Mouse (Mus musculus) testis, adult 2 months (tissue): ENCODE data around the gene Ehbp1. TPM values are rescaled to one million over a fixed set of nuclear protein-coding genes. Genes with fewer than 3 reads are reported as not detected.

Experiments
- H3K27ac ChIP-seq: fragments of 200-500 bp; 2 replicates; pipeline ENCODE4 v1.5.1; 2012; ENCODE audit warnings: low read depth, low read length; ENCODE audit not compliant: control insufficient read depth, insufficient read depth
- H3K27me3 ChIP-seq: fragments of 200-500 bp; 2 replicates; pipeline ENCODE4 v1.6.1; 2012; ENCODE audit warnings: mild to moderate bottlenecking, low read length, moderate library complexity; ENCODE audit not compliant: control insufficient read depth, insufficient read depth
- H3K36me3 ChIP-seq: fragments of 200-500 bp; 2 replicates; pipeline ENCODE4 v1.6.1; 2012; ENCODE audit warnings: mild to moderate bottlenecking, low read length; ENCODE audit not compliant: control insufficient read depth, insufficient read depth
- H3K4me1 ChIP-seq: fragments of 200-500 bp; 2 replicates; pipeline ENCODE4 v1.6.1; 2012; ENCODE audit warnings: low read length; ENCODE audit not compliant: control insufficient read depth, insufficient read depth
- H3K4me3 ChIP-seq: fragments of 200-500 bp; 2 replicates; pipeline ENCODE4 v1.5.1; 2012; ENCODE audit warnings: low read depth, mild to moderate bottlenecking, low read length, moderate library complexity, mixed read lengths; ENCODE audit not compliant: control insufficient read depth
- CTCF ChIP-seq: fragments of 200-500 bp; IDR thresholded peaks from 2 replicates; pipeline ENCODE4 v1.5.1; 2012; ENCODE audit warnings: low read depth, mild to moderate bottlenecking, inconsistent platforms, low read length, moderate library complexity; ENCODE audit not compliant: control insufficient read depth, insufficient read depth, insufficient replicate concordance
- POLR2A ChIP-seq: fragments of 200-500 bp; IDR thresholded peaks from 2 replicates; pipeline ENCODE4 v1.6.1; 2012; ENCODE audit warnings: low read depth, mild to moderate bottlenecking, inconsistent platforms, low read length, moderate library complexity; ENCODE audit not compliant: control insufficient read depth
- polyA plus RNA-seq: library from polyadenylated mRNA; depleted of rRNA; stranded (reverse); fragments of >200 nt; gene quantifications from 2 replicates; pipeline ENCODE4 v1.2.3, GENCODE M21; 2012

The Ehbp1 gene
- polyA plus RNA-seq, 1 experiment: 13.1 TPM

GRCm38 (mm10) chr11:22003341-22003981, 338.6 kb downstream of the Ehbp1 start:
- no peak overlapping the region for H3K4me3 ChIP-seq
- H3K27ac ChIP-seq: no peak overlapping the region
- H3K27me3 ChIP-seq: peaks cover 3% of the 10 kb centered on the region
- H3K36me3 ChIP-seq: no peaks in the 10 kb centered on the region
- peaks cover 31% of the 10 kb centered on the region for H3K4me1 ChIP-seq
- no peak for TF ChIP-seq POLR2A
- TF ChIP-seq CTCF: no peak

- H3K36me3 ChIP-seq: no peaks in the 10 kb centered on the region
- TF ChIP-seq POLR2A (no peak), CTCF (no peak)
- H3K27me3 ChIP-seq: peaks cover 3% of the 10 kb centered on the region
- H3K4me3 ChIP-seq: peak within 1 kb of the TSS; percentile 69
- H3K4me1 ChIP-seq: peaks cover 32% of the 10 kb centered on the region
- H3K27ac ChIP-seq: no peak within 1 kb of the TSS
Measured at GRCm38 (mm10) chr11:22002783-22003340, 339.2 kb downstream of the Ehbp1 start, which contains the start of gene Otx1. Gene Otx1 (minus strand): TSS chr11:22002897.

- Histone ChIP-seq H3K27me3 (peaks cover 5% of the 10 kb centered on the region), H3K4me3 (peak overlapping the region; percentile 69), H3K36me3 (no peaks in the 10 kb centered on the region), H3K27ac (no peak overlapping the region), H3K4me1 (peaks cover 35% of the 10 kb centered on the region)
- TF ChIP-seq CTCF: no peak
- no peak for TF ChIP-seq POLR2A
Measured at GRCm38 (mm10) chr11:22002062-22002782, 339.9 kb downstream of the Ehbp1 start.

- Histone ChIP-seq H3K36me3 (no peaks in the 10 kb centered on the region), H3K4me3 (peak overlapping the region; percentile 69), H3K27ac (no peak overlapping the region), H3K4me1 (peaks cover 37% of the 10 kb centered on the region), H3K27me3 (peaks cover 9% of the 10 kb centered on the region)
- no peak for TF ChIP-seq POLR2A
Measured at GRCm38 (mm10) chr11:22001321-22002061, 340.6 kb downstream of the Ehbp1 start.

- H3K4me1 ChIP-seq: peaks cover 42% of the 10 kb centered on the region
- H3K36me3 ChIP-seq: no peaks in the 10 kb centered on the region
- H3K4me3 ChIP-seq: peak overlapping the region; percentile 9
- H3K27me3 ChIP-seq: peaks cover 9% of the 10 kb centered on the region
- TF ChIP-seq POLR2A (no peak), CTCF (no peak)
- no peak overlapping the region for H3K27ac ChIP-seq
Measured at GRCm38 (mm10) chr11:22000316-22001076, 341.6 kb downstream of the Ehbp1 start.

- peaks cover 44% of the 10 kb centered on the region for H3K4me1 ChIP-seq
- no peak overlapping the region for H3K27ac ChIP-seq
- no peaks in the 10 kb centered on the region for H3K36me3 ChIP-seq
- H3K4me3 ChIP-seq: no peak overlapping the region
- TF ChIP-seq POLR2A: no peak
- TF ChIP-seq CTCF: no peak
- H3K27me3 ChIP-seq: peaks cover 9% of the 10 kb centered on the region
Measured at GRCm38 (mm10) chr11:21999396-22000315, 342.4 kb downstream of the Ehbp1 start.
